Mouse (Mus musculus): ENCODE results near the gene Olfr1029. TPM values are rescaled to one million over a fixed set of nuclear protein-coding genes. Genes with fewer than 3 reads are reported as not detected.
"Not testable (repeated sequence)": the region's sequence is repeated elsewhere in the genome, so short reads cannot be mapped to it uniquely, and the experiment has no call there.

The Olfr1029 gene
- total RNA-seq (2021): not detected
- long read RNA-seq, experiment 1: 0 reads
- long read RNA-seq, experiment 2: 0 reads

- no peak for DNase-seq (ENCODE audit: low spot score)
Observed at GRCm38 (mm10) chr2:85973595-85973994, at the start of gene Olfr1029. Gene Olfr1029, plus strand, starts transcription at chr2:85973895.

- no peak for DNase-seq (ENCODE audit: low spot score)
Observed at GRCm38 (mm10) chr2:85950137-85950536, 23.6 kb upstream of the Olfr1029 start, which contains the start of gene Olfr1028. Gene Olfr1028, plus strand, starts transcription at chr2:85950437.

GRCm38 (mm10) chr2:85978976-85979375, 5.3 kb downstream of the Olfr1029 start, which contains the start of gene Olfr1030:
Gene Olfr1030, plus strand, starts transcription at chr2:85979276.
- no peak for DNase-seq (ENCODE audit: low spot score)

DNA sequence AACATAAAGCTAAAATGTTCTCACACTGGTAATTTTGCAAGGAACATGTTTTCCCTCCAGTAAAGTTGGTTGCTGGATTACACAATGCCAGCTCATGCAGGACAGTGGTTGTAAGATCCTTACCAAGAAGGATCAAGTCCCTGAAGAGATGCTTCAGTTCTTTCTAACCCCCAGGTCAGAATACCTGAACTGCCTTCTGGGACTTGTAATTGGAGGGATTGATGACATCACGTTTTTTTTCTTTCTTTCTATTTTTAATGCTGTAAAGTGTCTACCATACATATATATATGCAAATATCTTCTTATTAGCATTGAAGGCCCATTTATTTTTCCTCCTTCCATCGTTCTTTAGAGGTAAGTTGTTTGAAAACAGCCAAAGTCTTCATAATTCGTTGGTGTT, 16.3 kb downstream of the Olfr1029 start, which contains the start of gene Olfr1031:
Gene Olfr1031, plus strand, starts transcription at position 301 of the 400 bp plus-strand sequence.
- no peak for DNase-seq (ENCODE audit: low spot score)

- DNase-seq (ENCODE audit: low spot score): no peak
Observed at GRCm38 (mm10) chr2:86005240-86005639, 31.5 kb downstream of the Olfr1029 start, which contains the start of gene Olfr1032. Gene Olfr1032, plus strand, starts transcription at chr2:86005540.

- not testable (repeated sequence) for DNase-seq (ENCODE audit: low spot score)
Observed at GRCm38 (mm10) chr2:86020406-86020805, 46.7 kb downstream of the Olfr1029 start, which contains the start of gene Olfr1033. Gene Olfr1033, plus strand, starts transcription at chr2:86020633.

DNA sequence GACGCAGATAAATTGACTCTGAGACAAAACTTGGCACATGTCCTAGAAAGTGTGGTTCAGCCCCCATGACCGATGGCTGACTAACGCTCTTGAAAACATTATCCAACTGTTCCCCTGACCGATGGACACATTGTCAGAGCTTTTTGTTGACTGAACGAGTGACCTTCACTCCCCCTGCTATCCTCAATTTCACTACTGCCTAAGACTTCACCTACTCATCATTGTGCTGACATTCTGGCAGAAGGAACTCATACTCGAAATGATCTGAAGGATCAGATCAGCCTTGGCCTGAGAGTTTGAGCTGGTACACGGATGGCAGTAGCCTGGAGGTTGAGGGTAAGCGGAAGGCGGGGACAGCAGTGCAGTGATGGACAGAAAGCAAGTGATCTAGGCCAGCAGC, 47.8 kb downstream of the Olfr1029 start:
- not testable (repeated sequence) for DNase-seq (ENCODE audit: low spot score)

Other genes starting within 250 kb of the Olfr1029 start
- gene Olfr1012, start 211.1 kb upstream of the Olfr1029 start, total RNA-seq (2021): not detected
- gene Olfr1013, start 206.8 kb upstream of the Olfr1029 start, total RNA-seq (2021): not detected
- gene Olfr1014, start 201.2 kb upstream of the Olfr1029 start, total RNA-seq (2021): not detected
- gene Olfr1015, start 191.9 kb upstream of the Olfr1029 start, total RNA-seq (2021): not detected
- not detected for gene Olfr1016, start 171.4 kb upstream of the Olfr1029 start, total RNA-seq (2021)
- gene Olfr1018, start 155.4 kb upstream of the Olfr1029 start, total RNA-seq (2021): not detected
- gene Olfr1019, start 128.4 kb upstream of the Olfr1029 start, total RNA-seq (2021): not detected
- gene Olfr1020, start 126.9 kb upstream of the Olfr1029 start, total RNA-seq (2021): not detected
- gene Olfr1022, start 105.3 kb upstream of the Olfr1029 start, total RNA-seq (2021): not detected
- gene Olfr1023, start 88.3 kb upstream of the Olfr1029 start, total RNA-seq (2021): not detected
- not detected for gene Olfr1024, start 68.8 kb upstream of the Olfr1029 start, total RNA-seq (2021)
- gene Olfr1025-ps1, start 58.7 kb upstream of the Olfr1029 start, total RNA-seq (2021): not detected
- not detected for gene Olfr1026, start 52.3 kb upstream of the Olfr1029 start, total RNA-seq (2021)
- gene Olfr1028, start 23.5 kb upstream of the Olfr1029 start, total RNA-seq (2021): not detected
- gene Olfr1030, start 5.4 kb downstream of the Olfr1029 start, total RNA-seq (2021): not detected
- gene Olfr1031, start 16.4 kb downstream of the Olfr1029 start, total RNA-seq (2021): not detected
- not detected for gene Olfr1032, start 31.6 kb downstream of the Olfr1029 start, total RNA-seq (2021)
- under 1 TPM in 1 of 2 experiments, not detected in 1; 1.00 TPM for gene Olfr1033, start 46.7 kb downstream of the Olfr1029 start, total RNA-seq (2021)
- gene Olfr1034, start 72.0 kb downstream of the Olfr1029 start, total RNA-seq (2021): not detected
- gene Olfr1036, start 100.1 kb downstream of the Olfr1029 start, total RNA-seq (2021): not detected
- gene Olfr1037, start 113.5 kb downstream of the Olfr1029 start, total RNA-seq (2021): not detected
- not detected for gene Olfr1039, start 162.0 kb downstream of the Olfr1029 start, total RNA-seq (2021)
- not detected for gene Olfr1040, start 172.8 kb downstream of the Olfr1029 start, total RNA-seq (2021)
- gene Olfr1042, start 187.9 kb downstream of the Olfr1029 start, total RNA-seq (2021): not detected
- not detected for gene Olfr1043, start 193.6 kb downstream of the Olfr1029 start, total RNA-seq (2021)
- not detected for gene Olfr1044, start 203.9 kb downstream of the Olfr1029 start, total RNA-seq (2021)
- gene Olfr52, start 211.8 kb downstream of the Olfr1029 start, total RNA-seq (2021): not detected
- gene Olfr1045, start 229.1 kb downstream of the Olfr1029 start, total RNA-seq (2021): not detected
- gene Olfr1046, start 245.4 kb downstream of the Olfr1029 start, total RNA-seq (2021): not detected